Mouse (Mus musculus) CD8-positive naive resting alpha-beta T cell, adult 2 months (primary cell): ENCODE data around the gene Olfr112.
"Not testable (repeated sequence)": the region's sequence is repeated elsewhere in the genome, so short reads cannot be mapped to it uniquely, and the experiment has no call there.

Experiments
- DNase-seq, 2 experiments: peaks; one replicate each; pipeline ENCODE4 v3.0.0; 2022; ENCODE audit warnings: low read depth in 2 of 2, low spot score in 2 of 2

Olfr112 gene

GRCm38 (mm10) chr17:37569351-37569750, at the start of gene Olfr112:
Olfr112 (minus strand) TSS chr17:37569451.
- DNase-seq = no peak

DNA sequence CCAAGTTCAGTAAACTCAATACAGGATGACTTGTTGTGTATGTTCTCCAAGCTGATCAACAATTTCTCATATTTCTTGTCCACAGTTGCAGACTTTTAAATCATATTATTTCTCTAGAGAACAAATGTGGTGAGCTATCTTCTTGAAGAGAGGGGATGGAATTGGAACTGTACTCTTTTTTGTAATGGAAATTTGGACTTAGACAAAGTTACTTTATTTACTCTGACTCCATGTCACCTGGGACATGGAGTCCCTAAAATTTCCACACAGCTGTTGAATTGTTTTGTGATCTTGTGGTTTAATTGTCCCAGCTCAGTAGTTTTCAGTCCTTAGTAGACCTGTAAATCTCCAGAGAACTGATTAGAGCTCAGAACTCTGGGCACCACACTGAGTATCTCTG, 23.4 kb upstream of the Olfr112 start, which contains the start of gene Olfr114:
TSS of gene Olfr114 (minus strand) at position 101 of the 400 bp plus-strand sequence.
- no peak for DNase-seq

GRCm38 (mm10) chr17:37577563-37577962, 8.3 kb upstream of the Olfr112 start, which contains the start of gene Olfr113:
Olfr113 (minus strand) TSS chr17:37577663.
- DNase-seq = no peak

DNA sequence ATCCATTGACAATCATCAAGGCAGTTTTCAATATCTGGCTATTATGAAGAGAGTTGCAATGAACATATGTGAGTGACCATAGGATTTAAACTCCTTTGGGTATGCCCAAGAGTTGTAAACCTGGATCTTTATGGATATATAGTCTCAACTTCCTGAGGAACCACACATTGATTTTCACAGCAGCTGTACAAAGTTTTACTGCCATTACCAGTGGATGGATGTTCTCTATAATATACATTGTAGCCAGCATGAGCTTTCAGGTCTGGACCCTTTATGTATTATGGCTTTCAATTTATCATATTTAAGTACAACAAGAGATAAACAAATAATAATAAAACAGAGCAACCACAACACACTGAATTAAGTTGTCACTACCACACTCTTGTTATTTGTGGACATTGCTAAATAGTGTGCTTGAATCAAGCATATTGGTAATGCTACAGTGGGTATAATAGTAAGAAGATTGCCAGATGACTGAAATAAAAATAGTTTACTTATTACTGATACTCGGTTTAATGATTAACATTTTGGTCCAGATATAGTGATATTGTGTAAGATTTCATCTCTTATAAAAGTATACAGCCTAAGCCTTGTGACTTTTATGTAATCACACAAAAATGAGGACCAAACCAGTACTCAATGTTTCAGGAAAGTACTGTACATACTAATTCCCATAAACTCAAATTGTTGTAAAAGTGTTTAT, 10.2 kb downstream of the Olfr112 start:
- DNase-seq = no peak

DNA sequence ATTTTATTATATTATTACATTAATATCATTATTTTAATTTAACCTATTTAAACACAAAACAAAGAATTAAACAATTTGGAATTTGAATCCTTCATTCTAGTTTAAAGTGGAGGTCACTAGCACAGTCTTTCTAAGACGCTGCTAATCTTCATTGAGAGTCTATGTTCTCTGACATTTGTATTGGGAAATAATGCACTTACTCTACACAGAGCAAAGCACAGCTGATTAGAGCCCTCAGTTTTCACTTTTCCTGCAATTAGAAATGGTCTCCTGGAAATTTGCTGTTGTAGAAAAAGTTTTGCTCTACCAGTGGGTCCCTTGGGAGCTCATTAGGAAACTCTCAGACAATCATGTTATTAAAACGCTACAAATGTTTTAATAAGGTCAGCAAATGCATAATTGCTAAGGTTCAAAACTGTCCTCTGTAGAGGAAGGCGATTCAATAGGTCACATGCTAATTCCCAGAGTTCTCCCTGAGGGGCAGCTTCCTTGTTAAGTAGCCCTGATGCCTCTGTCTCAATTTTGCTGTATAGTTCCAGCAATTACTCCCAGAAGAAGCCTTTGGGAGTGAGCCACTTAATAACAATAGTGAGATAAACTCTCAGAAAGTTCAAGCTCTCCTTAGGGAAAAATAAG, 25.3 kb downstream of the Olfr112 start:
- DNase-seq = no peak

DNA sequence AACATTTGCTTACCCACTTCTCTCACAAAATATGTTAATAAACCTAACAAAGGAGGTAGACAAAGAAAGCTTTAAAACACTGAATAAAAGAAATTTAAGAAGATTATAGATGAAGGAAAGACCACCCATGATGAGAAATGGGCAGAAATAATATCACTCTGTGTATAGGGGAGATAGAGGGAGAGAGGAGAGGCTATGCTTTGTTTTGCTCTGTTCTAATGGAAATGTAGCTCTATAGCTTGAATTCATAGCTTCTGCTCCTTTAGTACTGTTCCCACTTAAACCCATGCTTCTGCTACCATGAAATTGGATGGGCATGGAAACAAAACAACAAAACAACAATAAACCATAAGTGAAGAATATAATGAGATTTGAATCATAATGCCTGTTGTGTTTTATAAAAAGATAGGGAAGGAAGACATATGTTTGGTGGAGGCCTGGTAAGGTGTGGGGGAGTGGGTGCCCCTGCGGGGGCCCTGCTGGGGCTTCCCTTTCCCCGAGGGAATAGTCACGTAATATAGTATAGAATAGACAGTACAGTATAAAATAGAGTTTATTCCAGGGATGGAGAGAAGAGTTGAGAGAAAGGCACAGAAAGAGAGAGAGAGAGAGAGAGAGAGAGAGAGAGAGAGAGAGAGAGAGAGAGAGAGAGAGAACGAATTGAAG, 27.7 kb downstream of the Olfr112 start:
- DNase-seq = no peak

DNA sequence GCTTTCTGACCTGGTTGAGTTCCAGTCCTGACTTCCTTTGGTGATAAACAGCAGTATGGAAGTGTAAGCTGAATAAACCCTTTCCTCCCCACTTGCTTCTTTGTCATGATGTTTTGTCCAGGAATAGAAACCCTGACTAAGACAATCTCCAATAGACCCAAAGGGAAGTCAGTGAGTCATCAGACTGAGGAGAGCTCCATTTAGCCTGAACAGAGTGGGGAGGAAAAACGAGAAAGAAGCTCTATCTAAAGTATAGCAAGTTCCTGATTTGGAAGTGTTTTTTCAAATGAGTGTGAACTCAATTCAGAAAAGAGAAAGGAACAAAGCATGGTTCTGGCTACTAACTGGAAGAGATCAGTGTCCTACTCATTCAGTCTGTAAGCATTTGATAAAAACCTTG, 30.8 kb downstream of the Olfr112 start:
- DNase-seq = not testable (repeated sequence)

DNA sequence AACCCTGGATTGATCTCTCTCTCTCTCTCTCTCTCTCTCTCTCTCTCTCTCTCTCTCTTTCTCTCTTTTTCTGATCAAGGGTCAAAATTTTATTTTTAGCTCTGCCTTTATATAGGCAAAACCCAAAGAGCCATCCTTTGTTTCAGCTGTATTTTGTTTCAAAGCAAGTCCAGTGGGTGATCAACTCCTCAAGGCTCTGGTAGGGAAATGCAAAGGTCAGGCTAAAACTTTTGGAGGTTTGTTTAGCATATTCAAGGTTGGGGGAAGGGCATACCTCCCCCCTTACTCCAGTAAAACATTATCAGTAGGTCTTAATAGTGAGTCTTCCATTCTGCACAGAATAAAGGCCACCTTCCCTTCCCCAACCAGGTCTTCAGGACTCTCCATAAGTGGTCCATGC, 34.1 kb downstream of the Olfr112 start:
- DNase-seq = no peak

DNA sequence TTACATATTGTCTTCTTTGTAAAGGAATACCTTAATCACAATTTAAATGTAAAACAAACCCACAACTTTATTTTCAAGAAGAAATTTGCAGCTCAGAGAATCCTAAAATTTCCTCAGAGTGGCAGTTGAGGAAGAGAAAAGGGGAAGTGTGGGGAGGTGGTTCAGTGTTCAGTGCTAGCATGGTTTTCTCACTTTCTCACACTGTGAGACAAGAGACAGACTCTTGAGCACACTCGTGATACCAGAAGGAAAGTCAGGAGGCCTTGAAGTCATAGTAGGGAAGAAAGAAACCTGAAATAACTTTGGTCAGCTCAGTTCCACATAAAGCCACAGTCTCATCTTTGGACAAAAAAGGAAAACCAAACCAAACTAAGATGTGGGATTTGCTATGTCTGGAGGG, 43.8 kb downstream of the Olfr112 start:
- DNase-seq = not testable (repeated sequence)

- DNase-seq = not testable (repeated sequence)
These were observed 44.6 kb downstream of the Olfr112 start for GRCm38 (mm10) chr17:37524612-37525011.
